Mouse (Mus musculus) neural tube, embryonic 13.5 days (tissue): ENCODE data around the gene Atf3. TPM values are rescaled to one million over a fixed set of nuclear protein-coding genes. Genes with fewer than 3 reads are reported as not detected.

Experiments
- ATAC-seq: fragments of 200-750 bp; cut with Nextera tagmentation; 2 replicates; pipeline ENCODE4 v1.8.0; 2017; ENCODE audit warnings: low read depth, mild to moderate bottlenecking, moderate TSS enrichment, moderate library complexity
- H3K27ac ChIP-seq: fragments of 300-500 bp; sonication (generic); replicated peaks from 2 replicates; pipeline ENCODE4 v1.5.1; 2015; ENCODE audit warnings: moderate library complexity, mild to moderate bottlenecking, inconsistent platforms
- H3K27me3 ChIP-seq: fragments of 300-500 bp; sonication (generic); 2 replicates; pipeline ENCODE4 v1.6.1; 2015; ENCODE audit warnings: mild to moderate bottlenecking, inconsistent platforms
- H3K36me3 ChIP-seq: fragments of 300-500 bp; sonication (generic); 2 replicates; pipeline ENCODE4 v1.6.1; 2015; ENCODE audit warnings: mild to moderate bottlenecking, inconsistent platforms
- H3K4me1 ChIP-seq: fragments of 300-500 bp; sonication (generic); replicated peaks from 2 replicates; pipeline ENCODE4 v1.6.1; 2015; ENCODE audit warnings: inconsistent platforms
- H3K4me2 ChIP-seq: fragments of 300-500 bp; sonication (generic); 2 replicates; pipeline ENCODE4 v1.6.1; 2015; ENCODE audit warnings: inconsistent platforms, mild to moderate bottlenecking, moderate library complexity
- H3K4me3 ChIP-seq: fragments of 300-500 bp; sonication (generic); 2 replicates; pipeline ENCODE4 v1.5.1; 2015; ENCODE audit warnings: mild to moderate bottlenecking, inconsistent platforms
- H3K9ac ChIP-seq: fragments of 300-500 bp; sonication (generic); 2 replicates; pipeline ENCODE4 v1.6.1; 2015; ENCODE audit warnings: moderate library complexity, mild to moderate bottlenecking, inconsistent platforms
- H3K9me3 ChIP-seq: fragments of 300-500 bp; sonication (generic); 2 replicates; pipeline ENCODE4 v1.6.1; 2016; ENCODE audit warnings: inconsistent platforms
- WGBS: fragments of 180-500 bp; shearing (Covaris S2); methylation state at CpG from one replicate; pipeline ENCODE4 v1.1.7; 2015; 5-methylcytosine and 5-hydroxymethylcytosine counted together
- polyA plus RNA-seq: library from polyadenylated mRNA; unstranded; fragments of >200 nt; fragmentation: Nextera tagmentation; extraction: Ambion mirVana; gene quantifications from 2 replicates; pipeline ENCODE4 v1.2.1, GENCODE M21; 2015

The Atf3 gene
- polyA plus RNA-seq, 1 experiment from 2014 or later, result 2.0 TPM

GRCm38 (mm10) chr1:191184841-191185251 is 33.0 kb downstream of the Atf3 start:
- Histone ChIP-seq H3K27ac (no peak overlapping the region), H3K9me3 (no peaks in the 10 kb centered on the region), H3K4me1 (peaks cover 39% of the 10 kb centered on the region), H3K4me2 (peak overlapping the region; percentile 93), H3K9ac (peak overlapping the region; percentile 35; the same call in 1 of the 2 replicates), H3K36me3 (no peaks in the 10 kb centered on the region), H3K4me3 (peak overlapping the region; percentile 46), H3K27me3 (peaks cover 96% of the 10 kb centered on the region)
- ATAC-seq, result no peak
- WGBS, result 2% methylated on average over 22 of the region's 22 CpGs

GRCm38 (mm10) chr1:191184066-191184815 is 33.6 kb downstream of the Atf3 start:
- WGBS, result 2% methylated on average over 42 of the region's 42 CpGs
- Histone ChIP-seq H3K9me3 (no peaks in the 10 kb centered on the region), H3K4me2 (peak overlapping the region; percentile 93), H3K27ac (no peak overlapping the region), H3K4me3 (peak overlapping the region; percentile 46), H3K9ac (peak overlapping the region; percentile 63), H3K36me3 (no peaks in the 10 kb centered on the region), H3K27me3 (peaks cover 98% of the 10 kb centered on the region), H3K4me1 (peaks cover 39% of the 10 kb centered on the region)
- no peak for ATAC-seq

GRCm38 (mm10) chr1:191183163-191184065 is 34.4 kb downstream of the Atf3 start:
- Histone ChIP-seq H3K27me3 (peaks cover 98% of the 10 kb centered on the region), H3K27ac (peak overlapping the region; percentile 25; the same call in 1 of the 2 replicates), H3K9me3 (no peaks in the 10 kb centered on the region), H3K9ac (peak overlapping the region; percentile 63), H3K4me2 (peak overlapping the region; percentile 93), H3K36me3 (no peaks in the 10 kb centered on the region), H3K4me1 (peaks cover 45% of the 10 kb centered on the region), H3K4me3 (peak overlapping the region; percentile 46)
- peak; percentile 88 for ATAC-seq
- under 1% methylated on average over 67 of the region's 67 CpGs for WGBS

GRCm38 (mm10) chr1:191182431-191183162 is 35.2 kb downstream of the Atf3 start:
- Histone ChIP-seq H3K9ac (peak overlapping the region; percentile 63), H3K4me1 (peaks cover 47% of the 10 kb centered on the region), H3K4me3 (peak overlapping the region; percentile 46), H3K9me3 (no peaks in the 10 kb centered on the region), H3K36me3 (no peaks in the 10 kb centered on the region), H3K27ac (peak overlapping the region; percentile 25; the same call in 1 of the 2 replicates), H3K4me2 (peak overlapping the region; percentile 93), H3K27me3 (peaks cover 99% of the 10 kb centered on the region)
- 0 out of 2 replicates have a peak, but pooled peaks have one; percentile 28 for ATAC-seq
- WGBS, result under 1% methylated on average over 61 of the region's 61 CpGs

GRCm38 (mm10) chr1:191181469-191182259 is 36.2 kb downstream of the Atf3 start:
- H3K4me1 ChIP-seq, result peaks cover 47% of the 10 kb centered on the region
- no peaks in the 10 kb centered on the region for H3K9me3 ChIP-seq
- peaks cover 97% of the 10 kb centered on the region for H3K27me3 ChIP-seq
- H3K4me2 ChIP-seq, result peak overlapping the region; percentile 93
- no peak overlapping the region for H3K9ac ChIP-seq
- ATAC-seq, result no peak
- WGBS, result 46% methylated on average over 12 of the region's 12 CpGs
- no peaks in the 10 kb centered on the region for H3K36me3 ChIP-seq
- H3K4me3 ChIP-seq, result peak overlapping the region; percentile 46; the same call in 1 of the 2 replicates
- H3K27ac ChIP-seq, result no peak overlapping the region

GRCm38 (mm10) chr1:191180397-191180796 is 37.4 kb downstream of the Atf3 start:
- Histone ChIP-seq H3K4me2 (no peak overlapping the region), H3K9ac (no peak overlapping the region), H3K4me3 (no peak overlapping the region), H3K4me1 (peaks cover 41% of the 10 kb centered on the region), H3K9me3 (no peaks in the 10 kb centered on the region), H3K36me3 (no peaks in the 10 kb centered on the region), H3K27me3 (peaks cover 84% of the 10 kb centered on the region), H3K27ac (no peak overlapping the region)
- no peak for ATAC-seq
- WGBS, result 75% methylated on average over 4 of the region's 4 CpGs

GRCm38 (mm10) chr1:191179846-191180245 is 38.0 kb downstream of the Atf3 start:
- Histone ChIP-seq H3K9ac (no peak overlapping the region), H3K27me3 (peaks cover 79% of the 10 kb centered on the region), H3K4me1 (peaks cover 35% of the 10 kb centered on the region), H3K9me3 (no peaks in the 10 kb centered on the region), H3K4me3 (no peak overlapping the region), H3K36me3 (no peaks in the 10 kb centered on the region), H3K27ac (no peak overlapping the region), H3K4me2 (no peak overlapping the region)
- 36% methylated on average over 2 of the region's 2 CpGs for WGBS
- no peak for ATAC-seq

GRCm38 (mm10) chr1:191178511-191179188 is 39.2 kb downstream of the Atf3 start:
- Histone ChIP-seq H3K9ac (no peak overlapping the region), H3K27ac (no peak overlapping the region), H3K4me1 (peaks cover 23% of the 10 kb centered on the region), H3K9me3 (no peaks in the 10 kb centered on the region), H3K27me3 (peaks cover 67% of the 10 kb centered on the region), H3K36me3 (no peaks in the 10 kb centered on the region), H3K4me2 (no peak overlapping the region), H3K4me3 (no peak overlapping the region)
- ATAC-seq, result no peak
- WGBS, result 28% methylated on average over 15 of the region's 15 CpGs

GRCm38 (mm10) chr1:191176887-191177286 is 41.0 kb downstream of the Atf3 start:
- WGBS, result 82% methylated on average over 7 of the region's 7 CpGs
- H3K4me3 ChIP-seq, result no peak overlapping the region
- no peaks in the 10 kb centered on the region for H3K9me3 ChIP-seq
- H3K4me1 ChIP-seq, result peaks cover 8% of the 10 kb centered on the region
- H3K27ac ChIP-seq, result no peak overlapping the region
- no peak overlapping the region for H3K4me2 ChIP-seq
- no peak for ATAC-seq
- no peaks in the 10 kb centered on the region for H3K36me3 ChIP-seq
- peaks cover 50% of the 10 kb centered on the region for H3K27me3 ChIP-seq
- H3K9ac ChIP-seq, result no peak overlapping the region

GRCm38 (mm10) chr1:191172487-191172886 is 45.4 kb downstream of the Atf3 start:
- no peaks in the 10 kb centered on the region for H3K9me3 ChIP-seq
- no peak overlapping the region for H3K4me3 ChIP-seq
- H3K9ac ChIP-seq, result no peak overlapping the region
- no peaks in the 10 kb centered on the region for H3K4me1 ChIP-seq
- 19% methylated on average over 6 of the region's 6 CpGs for WGBS
- no peak for ATAC-seq
- H3K27me3 ChIP-seq, result peaks cover 6% of the 10 kb centered on the region; the same call in 1 of the 2 replicates
- no peak overlapping the region for H3K4me2 ChIP-seq
- no peak overlapping the region for H3K27ac ChIP-seq
- no peaks in the 10 kb centered on the region for H3K36me3 ChIP-seq
